In the genomic region with DNA sequence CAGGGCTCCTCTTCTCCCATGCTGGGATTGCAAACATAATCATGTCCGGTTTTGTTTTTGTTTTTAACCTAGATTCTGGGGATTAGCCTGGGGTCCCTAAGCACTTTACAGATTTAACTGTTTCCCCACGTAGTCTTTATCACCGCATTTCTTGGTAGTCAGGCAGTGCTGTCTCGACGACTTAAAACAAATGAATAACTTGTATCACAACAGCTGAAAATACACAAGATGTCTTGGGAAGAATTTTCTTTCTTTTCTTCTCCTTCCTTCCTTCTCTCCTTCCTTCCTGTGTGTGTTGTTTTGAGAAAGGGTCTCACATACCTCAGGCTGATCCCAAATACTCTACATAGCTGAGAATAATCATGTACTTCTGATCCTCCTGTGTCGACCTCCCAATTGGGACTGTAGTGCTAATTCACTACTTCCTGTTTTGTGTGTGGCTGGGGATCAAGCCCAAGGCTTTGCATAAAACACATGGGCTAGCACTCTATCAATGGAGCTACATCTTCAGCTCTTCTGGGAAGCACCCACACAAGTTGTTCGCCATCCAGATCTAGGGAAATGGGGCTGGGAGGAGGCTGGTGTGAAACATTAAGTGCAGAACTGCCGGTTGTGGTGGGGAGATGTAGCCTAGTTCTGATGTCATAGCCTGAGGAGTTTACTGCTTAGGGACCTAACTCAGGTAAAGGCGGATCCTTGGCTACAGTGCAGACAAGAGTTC, we compare ENCODE assay signal across 22 mouse cellular contexts. TPM values are rescaled to one million over a fixed set of nuclear protein-coding genes. Genes with fewer than 3 reads are reported as not detected.
DNase-seq lines count a peak whose midpoint lies in the region; ATAC-seq and TF ChIP-seq lines count a peak whose summit lies in the region.
"Had no signal": no experiment of that assay in that cellular context is flagged by ENCODE, and none has a peak within 500 bp of the region (broad histone marks: within the 10 kb centered on the region; RNA-seq: fewer than 3 reads in every experiment).

No protein-coding gene starts in this region.

- DNase-seq in lung, postnatal 0 days (ENCODE audit: low spot score) = peak; percentile 36
- no peak for DNase-seq in lung, postnatal 10 days
- peak; percentile 44 for DNase-seq in A20 (ENCODE audit: low read depth, low spot score)
- peak; percentile 83 for DNase-seq in MEL (ENCODE audit: low read depth, low spot score)
- DNase-seq in MN1 (ENCODE audit: low spot score) = no peak
- DNase-seq in urinary bladder, adult 18-20 months (ENCODE audit: low spot score in 2 of 2) = no peak
- DNase-seq in testis, postnatal 14 days (ENCODE audit: low spot score) = no peak
- DNase-seq: adrenal gland, postnatal 10 days; cerebellum, adult 11 months; cerebellum, adult 8-10 months; cerebellum, postnatal 14 days; embryo, embryonic 11 days; gastrocnemius, postnatal 10 days; heart, adult 2 months had no signal

- TF ChIP-seq POLR2A in MEL (IDR thresholded peaks at IDR 0.05; ENCODE audit: control insufficient read depth in 1 of 2, insufficient read depth in 1 of 2, low read depth in 1 of 2, low read length in 2 of 2, poor library complexity in 1 of 2) = 0 out of 4 replicates have a peak, but pooled peaks of 1 of the 2 experiments have one; percentile 27

- TF ChIP-seq RAD21 in MEL (IDR thresholded peaks at IDR 0.05; ENCODE audit: low read depth, low read length) = no peak

- ATAC-seq in lung, postnatal 0 days = no peak
- ATAC-seq: forebrain, embryonic 14.5 days; hindbrain, embryonic 16.5 days; inflammation-experienced regulatory T-cells, adult 6 months had no signal

- no peak overlapping the region for H3K4me3 ChIP-seq in lung, postnatal 0 days (ENCODE audit: low read depth, low read length)
- H3K4me3 ChIP-seq in MEL (ENCODE audit: control insufficient read depth in 1 of 2, insufficient read depth in 1 of 2, low read depth in 2 of 2, low read length in 2 of 2) = peak overlapping the region; percentile 39 to 59
- H3K4me3 ChIP-seq: embryonic facial prominence, embryonic 15.5 days; erythroblast, embryonic 14.5 days; forebrain, embryonic 10.5 days; heart, adult 2 months; hindbrain, embryonic 10.5 days had no signal

- H3K4me1 ChIP-seq in lung, postnatal 0 days (ENCODE audit: insufficient read depth, low read depth, low read length) = 0 out of 2 replicates have a peak, but pooled peaks cover 2% of the 10 kb centered on the region
- H3K4me1 ChIP-seq in MEL (ENCODE audit: control insufficient read depth in 1 of 2, insufficient read depth in 2 of 2, low read length in 2 of 2) = peaks cover 15 to 29% of the 10 kb centered on the region in 2 experiments
- H3K4me1 ChIP-seq: embryonic facial prominence, embryonic 15.5 days; hindbrain, embryonic 10.5 days had no signal

- no peaks in the 10 kb centered on the region for H3K9me3 ChIP-seq in lung, postnatal 0 days (ENCODE audit: low read length)
- H3K9me3 ChIP-seq in MEL (replicated peaks; ENCODE audit: insufficient read depth, low read length) = no peaks in the 10 kb centered on the region
- H3K9me3 ChIP-seq: embryonic facial prominence, embryonic 15.5 days; forebrain, embryonic 10.5 days; hindbrain, embryonic 10.5 days had no signal

- no peak for TF ChIP-seq EP300 in lung, postnatal 0 days (IDR thresholded peaks at IDR 0.05)
- TF ChIP-seq EP300 in MEL (IDR thresholded peaks at IDR 0.05; ENCODE audit: low read depth in 1 of 2, low read length in 2 of 2) = no peak; a peak in 1 of 4 replicates

- H3K79me2 ChIP-seq in MEL (ENCODE audit: control insufficient read depth, insufficient read depth, low read length, poor library complexity) = no peaks in the 10 kb centered on the region; the same call in 1 of the 2 replicates

- no peak overlapping the region for H3K9ac ChIP-seq in lung, postnatal 0 days (replicated peaks; ENCODE audit: low read depth)
- H3K9ac ChIP-seq in MEL (ENCODE audit: control insufficient read depth, low read depth, low read length, poor library complexity, severe bottlenecking) = peak overlapping the region; percentile 66
- H3K9ac ChIP-seq: embryonic facial prominence, embryonic 15.5 days had no signal

- WGBS in lung, postnatal 0 days = 59% methylated on average over 9 of the region's 9 CpGs

- H3K27ac ChIP-seq in lung, postnatal 0 days (ENCODE audit: low read length) = no peak overlapping the region
- peak overlapping the region; percentile 65 for H3K27ac ChIP-seq in MEL (ENCODE audit: control insufficient read depth, low read depth, low read length)
- H3K27ac ChIP-seq: embryonic facial prominence, embryonic 15.5 days; forebrain, embryonic 10.5 days; heart, adult 2 months; hindbrain, embryonic 10.5 days had no signal

- TF ChIP-seq CTCF in lung, postnatal 0 days (IDR thresholded peaks at IDR 0.05) = no peak
- TF ChIP-seq CTCF in MEL (IDR thresholded peaks at IDR 0.05 in 2 of 3, conservative IDR thresholded peaks at IDR 0.05 in 1 of 3; ENCODE audit: control insufficient read depth in 1 of 3, insufficient read depth in 1 of 3, low read depth in 2 of 3, low read length in 3 of 3, poor library complexity in 1 of 3, severe bottlenecking in 1 of 3) = no peak

- H3K27me3 ChIP-seq in lung, postnatal 0 days (replicated peaks; ENCODE audit: insufficient read depth, low read length) = no peaks in the 10 kb centered on the region
- H3K27me3 ChIP-seq in MEL (ENCODE audit: control insufficient read depth in 1 of 2, insufficient read depth in 2 of 2, low read length in 2 of 2) = no peaks in the 10 kb centered on the region
- H3K27me3 ChIP-seq: embryonic facial prominence, embryonic 15.5 days had no signal

- no peak overlapping the region for H3K4me2 ChIP-seq in lung, postnatal 0 days (replicated peaks; ENCODE audit: low read depth, low read length)
- H3K4me2 ChIP-seq: embryonic facial prominence, embryonic 15.5 days; heart, embryonic 11.5 days had no signal

- H3K36me3 ChIP-seq in lung, postnatal 0 days (ENCODE audit: insufficient read depth, low read length) = no peaks in the 10 kb centered on the region
- H3K36me3 ChIP-seq in MEL (ENCODE audit: control insufficient read depth in 1 of 2, insufficient read depth in 2 of 2, low read length in 2 of 2) = peaks cover 0 to 22% of the 10 kb centered on the region in 2 experiments; a peak in 2 of 4 replicates
- H3K36me3 ChIP-seq: embryonic facial prominence, embryonic 15.5 days; forebrain, embryonic 10.5 days; hindbrain, embryonic 10.5 days had no signal

TF ChIP-seq in MEL, 35 proteins besides CTCF, POLR2A, EP300 and RAD21 (continues in another document):
- TF ChIP-seq MXI1 (IDR thresholded peaks at IDR 0.05; ENCODE audit: low read depth, low read length) (peak; percentile 16; the same call in 1 of the 2 replicates), POLR2AphosphoS2 (IDR thresholded peaks at IDR 0.05; ENCODE audit: low read length) (no peak), ZC3H11A (IDR thresholded peaks at IDR 0.05; ENCODE audit: low read depth, low read length) (no peak), CHD1 (IDR thresholded peaks at IDR 0.05; ENCODE audit: low read depth, low read length) (no peak), KAT2A (conservative IDR thresholded peaks at IDR 0.05; ENCODE audit: low read depth, low read length) (no peak), NELFE (IDR thresholded peaks at IDR 0.05; ENCODE audit: low read depth, low read length) (no peak), MAFK (IDR thresholded peaks at IDR 0.05; ENCODE audit: borderline replicate concordance, low read depth, low read length) (no peak), USF2 (IDR thresholded peaks at IDR 0.05; ENCODE audit: borderline replicate concordance in 1 of 2, insufficient read depth in 1 of 2, low read depth in 1 of 2, low read length in 2 of 2) (no peak), TCF12 (IDR thresholded peaks at IDR 0.05; ENCODE audit: low read depth, low read length) (no peak), BHLHE40 (IDR thresholded peaks at IDR 0.05; ENCODE audit: borderline replicate concordance, low read depth, low read length) (no peak), MAZ (IDR thresholded peaks at IDR 0.05; ENCODE audit: low read depth, low read length) (no peak), MAX (IDR thresholded peaks at IDR 0.05; ENCODE audit: low read length) (peak; percentile 55), SIN3A (IDR thresholded peaks at IDR 0.05; ENCODE audit: low read length) (peak; percentile 37; the same call in 1 of the 2 replicates), ZNF384 (IDR thresholded peaks at IDR 0.05; ENCODE audit: low read depth, low read length) (no peak), MYC (IDR thresholded peaks at IDR 0.05; ENCODE audit: low read depth, low read length) (0 out of 2 replicates have a peak, but pooled peaks have one; percentile 58), ELF1 (IDR thresholded peaks at IDR 0.05; ENCODE audit: low read depth, low read length) (peak; percentile 49; the same call in 1 of the 2 replicates), JUND (IDR thresholded peaks at IDR 0.05; ENCODE audit: low read depth, low read length) (0 out of 2 replicates have a peak, but pooled peaks have one; percentile 9), USF1 (IDR thresholded peaks at IDR 0.05; ENCODE audit: low read depth, low read length) (no peak), UBTF (IDR thresholded peaks at IDR 0.05; ENCODE audit: borderline replicate concordance, insufficient read depth, low read depth, low read length) (no peak), NRF1 (IDR thresholded peaks at IDR 0.05; ENCODE audit: insufficient read depth, low read depth, low read length, poor library complexity, severe bottlenecking) (no peak), MYB (IDR thresholded peaks at IDR 0.05; ENCODE audit: low read depth, low read length) (no peak), TBP (IDR thresholded peaks at IDR 0.05; ENCODE audit: low read depth, low read length) (no peak), ETS1 (IDR thresholded peaks at IDR 0.05; ENCODE audit: low read depth, low read length) (no peak), GABPA (IDR thresholded peaks at IDR 0.05; ENCODE audit: low read depth, low read length) (no peak)

RNA-seq across cellular contexts. Expression of a gene that starts 29.2 kb away (rescaled TPM):
- polyA plus RNA-seq in lung, postnatal 0 days (2015; fragmentation: Nextera tagmentation; extraction: Ambion mirVana) = 13.7 and 14.8 TPM in 2 replicates
- 4.6 and 5.5 TPM in 2 replicates for total RNA-seq in MEL (2012; rRNA removed)
- polyA plus RNA-seq in MEL (2012; ENCODE audit: insufficient read depth in 1 of 2, insufficient read length in 2 of 2, low read depth in 1 of 2, low replicate concordance in 2 of 2, missing spikeins in 1 of 2) = 1 to 10 TPM in 1 of 2 experiments, not detected in 1; 8.8 TPM

RNA-seq across cellular contexts. Expression of a gene that starts 36.7 kb away (rescaled TPM):
- polyA plus RNA-seq in lung, postnatal 0 days (2015; fragmentation: Nextera tagmentation; extraction: Ambion mirVana) = 177 and 239 TPM in 2 replicates
- total RNA-seq in MEL (2012; rRNA removed) = 0.31 and 0.42 TPM in 2 replicates
- polyA plus RNA-seq in MEL (2012; ENCODE audit: insufficient read depth in 1 of 2, insufficient read length in 2 of 2, low read depth in 1 of 2, low replicate concordance in 2 of 2, missing spikeins in 1 of 2) = 1 to 10 TPM in 1 of 2 experiments, not detected in 1; 1.8 TPM
- polyA plus RNA-seq: erythroblast, embryonic 14.5 days had no signal

RNA-seq across cellular contexts. Expression of a gene that starts 55.4 kb away (rescaled TPM):
- polyA plus RNA-seq in lung, postnatal 0 days (2015; fragmentation: Nextera tagmentation; extraction: Ambion mirVana) = 7.1 and 7.8 TPM in 2 replicates
- 0.49 and 0.50 TPM in 2 replicates for total RNA-seq in MEL (2012; rRNA removed)
- polyA plus RNA-seq in MEL (2012; ENCODE audit: insufficient read depth in 1 of 2, insufficient read length in 2 of 2, low read depth in 1 of 2, low replicate concordance in 2 of 2, missing spikeins in 1 of 2) = 1 to 10 TPM in 1 of 2 experiments, not detected in 1; 1.4 TPM
- polyA plus RNA-seq: erythroblast, embryonic 14.5 days had no signal

Comparison
In these comparisons a context has a peak if more than half of its experiments do, and no peak if none do; other contexts are left out.
1. DNase-seq: peak in lung, postnatal 0 days (single experiment), A20 (single experiment) and MEL (single experiment); none in lung, postnatal 10 days (single experiment), MN1 (single experiment), urinary bladder, adult 18-20 months (0 of 2) and testis, postnatal 14 days (single experiment).
2. RNA of a gene that starts 36.7 kb away (polyA plus RNA-seq): 177 to 239 TPM in lung, postnatal 0 days; 1.8 TPM in MEL; every median in the first group is over 10 times any median in the second.